Mouse (Mus musculus) thymus, adult 2 months (tissue): ENCODE measurements around the gene Nkx3-2. TPM values are rescaled to one million over a fixed set of nuclear protein-coding genes. Genes with fewer than 3 reads are reported as not detected.

Experiments
- DNase-seq: peaks from one replicate; pipeline ENCODE4 v3.0.0; 2021
- H3K27ac ChIP-seq: fragments of 200-500 bp; 2 replicates; pipeline ENCODE4 v1.5.1; 2012; ENCODE audit warnings: low read length, control low read depth; ENCODE audit not compliant: control insufficient read depth, insufficient read depth
- H3K27me3 ChIP-seq: fragments of 200-500 bp; 2 replicates; pipeline ENCODE4 v1.6.1; 2012; ENCODE audit warnings: mild to moderate bottlenecking, low read length, moderate library complexity, mixed read lengths; ENCODE audit not compliant: control insufficient read depth, insufficient read depth
- H3K36me3 ChIP-seq: fragments of 200-500 bp; 2 replicates; pipeline ENCODE4 v1.6.1; 2012; ENCODE audit warnings: mild to moderate bottlenecking, low read length, moderate library complexity; ENCODE audit not compliant: control insufficient read depth, insufficient read depth
- H3K4me1 ChIP-seq: fragments of 200-500 bp; replicated peaks from 2 replicates; pipeline ENCODE4 v1.6.1; 2012; ENCODE audit warnings: low read length; ENCODE audit not compliant: control insufficient read depth, insufficient read depth
- H3K4me3 ChIP-seq: fragments of 200-500 bp; 2 replicates; pipeline ENCODE4 v1.5.1; 2012; ENCODE audit warnings: mild to moderate bottlenecking, low read length, control low read depth, moderate library complexity; ENCODE audit not compliant: control insufficient read depth, insufficient read depth
- CTCF ChIP-seq: fragments of 200-500 bp; IDR thresholded peaks from 2 replicates; pipeline ENCODE4 v1.5.1; 2012; ENCODE audit warnings: mild to moderate bottlenecking, control low read depth, low read length, moderate library complexity, borderline replicate concordance; ENCODE audit not compliant: control insufficient read depth, poor library complexity, insufficient read depth; ENCODE audit errors: extremely low read depth
- POLR2A ChIP-seq: fragments of 200-500 bp; IDR thresholded peaks from 2 replicates; pipeline ENCODE4 v1.6.1; 2012; ENCODE audit warnings: mild to moderate bottlenecking, low read length, control low read depth, moderate library complexity; ENCODE audit not compliant: control insufficient read depth, poor library complexity, insufficient read depth; ENCODE audit errors: extremely low read depth
- WGBS: fragments of 180-500 bp; shearing (Covaris S2); methylation state at CpG from one replicate; pipeline ENCODE4 v1.1.7; 2018; 5-methylcytosine and 5-hydroxymethylcytosine counted together
- polyA plus RNA-seq: library from polyadenylated mRNA; depleted of rRNA; stranded (reverse); fragments of >200 nt; gene quantifications from 2 replicates; pipeline ENCODE4 v1.2.3, GENCODE M21; 2012

The Nkx3-2 gene
- polyA plus RNA-seq, 1 experiment, result not detected

DNA sequence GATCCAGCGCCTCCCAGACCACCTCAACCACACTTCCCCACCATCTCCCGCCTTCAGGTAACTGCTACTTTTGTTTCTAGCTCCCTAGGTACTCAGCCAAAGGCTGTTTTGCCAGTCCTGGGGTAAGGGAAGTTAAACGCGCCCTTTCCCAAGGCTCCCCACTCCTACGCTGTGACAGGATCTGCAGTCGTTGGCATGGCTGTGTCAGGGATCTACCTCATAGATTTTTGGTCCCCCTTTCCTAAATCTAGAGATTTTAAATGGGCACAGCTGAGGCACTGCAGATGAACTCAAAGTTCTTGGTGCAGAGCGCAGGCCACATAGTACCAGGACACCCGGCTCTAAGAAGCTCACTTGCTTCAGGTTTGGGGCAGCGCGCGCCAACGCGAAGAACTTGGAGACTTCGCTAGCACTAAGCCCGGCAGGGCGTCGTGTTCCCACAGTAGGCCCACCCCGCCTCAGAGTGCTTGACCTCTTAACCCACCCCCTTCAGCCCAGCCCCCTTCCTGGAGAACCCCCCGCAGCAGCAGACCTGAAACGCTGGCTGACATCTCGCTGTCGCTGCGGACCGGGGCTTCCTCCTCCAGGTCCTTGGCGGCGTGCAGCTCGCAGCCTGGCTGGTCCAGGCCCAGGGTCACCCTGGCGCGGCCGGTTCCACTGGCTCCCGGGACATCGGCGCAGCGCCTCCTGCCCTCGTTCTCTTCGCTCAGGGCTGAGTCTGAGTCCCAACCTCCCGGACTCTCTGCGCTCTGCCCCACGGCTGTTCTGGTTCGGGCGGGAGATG is 1.2 kb downstream of the Nkx3-2 start:
- no peak for DNase-seq
- no peak overlapping the region for H3K4me3 ChIP-seq
- H3K27ac ChIP-seq, result no peak overlapping the region
- H3K4me1 ChIP-seq, result peaks cover 4% of the 10 kb centered on the region; the same call in 1 of the 2 replicates
- WGBS, result 7% methylated on average over 41 of the region's 41 CpGs
- TF ChIP-seq POLR2A (no peak), CTCF (no peak)
- H3K36me3 ChIP-seq, result no peaks in the 10 kb centered on the region
- H3K27me3 ChIP-seq, result peaks cover 32% of the 10 kb centered on the region

- Histone ChIP-seq H3K27ac (no peak overlapping the region), H3K4me1 (peaks cover 4% of the 10 kb centered on the region; the same call in 1 of the 2 replicates), H3K36me3 (no peaks in the 10 kb centered on the region), H3K4me3 (no peak overlapping the region; the same call in 1 of the 2 replicates), H3K27me3 (peaks cover 30% of the 10 kb centered on the region)
- no peak for TF ChIP-seq POLR2A
- TF ChIP-seq CTCF, result no peak
- no peak for DNase-seq
- 4% methylated on average over 27 of the region's 27 CpGs for WGBS
Observed at GRCm38 (mm10) chr5:41762141-41762946, 2.0 kb downstream of the Nkx3-2 start.

GRCm38 (mm10) chr5:41761509-41762140 is 2.7 kb downstream of the Nkx3-2 start:
- H3K4me1 ChIP-seq, result peaks cover 4% of the 10 kb centered on the region; the same call in 1 of the 2 replicates
- H3K4me3 ChIP-seq, result no peak overlapping the region; the same call in 1 of the 2 replicates
- H3K27me3 ChIP-seq, result peaks cover 25% of the 10 kb centered on the region
- whole genome bisulfite sequencing, result 3% methylated on average over 56 of the region's 56 CpGs
- no peak for TF ChIP-seq CTCF
- TF ChIP-seq POLR2A, result no peak
- H3K27ac ChIP-seq, result no peak overlapping the region
- no peaks in the 10 kb centered on the region for H3K36me3 ChIP-seq
- DNase-seq, result no peak

DNA sequence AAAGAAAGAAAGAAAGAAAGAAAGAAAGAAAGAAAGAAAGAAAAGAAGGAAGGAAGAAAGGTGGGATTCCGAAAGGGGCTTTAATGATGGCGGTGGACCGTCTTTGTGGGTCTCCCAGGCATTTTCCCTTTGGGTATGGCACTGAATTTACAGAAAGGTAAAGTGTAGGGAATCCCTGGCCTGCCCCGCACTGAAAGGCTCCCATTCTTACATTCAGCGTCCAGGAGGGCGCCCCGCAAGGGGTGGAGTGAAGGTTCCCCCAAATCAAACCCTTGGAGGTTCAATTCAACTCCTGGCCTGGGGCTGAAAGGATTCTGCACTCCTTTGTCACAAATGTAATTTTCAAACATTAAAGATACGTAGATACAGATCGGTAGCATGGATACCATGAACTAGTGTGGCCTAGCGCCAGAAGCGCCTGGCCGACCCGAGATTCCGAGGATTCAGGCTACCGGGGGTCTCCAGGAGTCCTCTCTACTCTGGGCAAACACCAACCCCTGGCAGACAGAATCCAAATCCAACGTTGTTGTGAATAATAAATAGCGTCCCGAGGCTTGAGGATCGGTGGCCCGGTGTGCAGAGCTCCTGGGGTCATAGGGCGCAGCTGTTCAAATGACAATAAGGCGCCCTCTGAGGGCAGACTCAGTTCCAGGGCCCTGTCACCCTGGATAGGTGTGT is 3.3 kb downstream of the Nkx3-2 start:
- 18% methylated on average over 22 of the region's 22 CpGs for WGBS
- Histone ChIP-seq H3K27ac (no peak overlapping the region), H3K4me3 (no peak overlapping the region)

DNA sequence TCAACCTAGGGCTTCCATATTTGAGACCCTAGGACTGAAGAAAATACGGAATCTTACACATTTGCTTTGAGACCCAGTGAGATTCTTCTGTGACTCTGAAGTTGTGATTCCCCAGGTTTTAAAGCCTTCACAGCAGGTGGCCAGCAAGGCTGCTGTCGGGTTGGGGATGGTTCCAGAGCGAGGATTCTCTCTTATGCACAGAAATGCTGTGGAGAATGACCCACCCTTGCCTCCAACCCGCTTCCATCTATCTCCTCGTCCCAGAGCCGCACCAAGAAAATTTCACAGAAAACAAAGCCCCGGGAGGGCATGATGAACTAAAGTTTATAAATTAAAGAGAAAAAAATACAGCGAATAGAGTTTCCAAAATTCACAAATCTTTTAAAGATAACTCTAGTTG is 4.2 kb downstream of the Nkx3-2 start:
- peaks cover 25% of the 10 kb centered on the region for H3K27me3 ChIP-seq
- 19% methylated on average over 8 of the region's 8 CpGs for WGBS
- peaks cover 4% of the 10 kb centered on the region; the same call in 1 of the 2 replicates for H3K4me1 ChIP-seq
- H3K27ac ChIP-seq, result no peak overlapping the region
- no peak overlapping the region for H3K4me3 ChIP-seq
- H3K36me3 ChIP-seq, result no peaks in the 10 kb centered on the region
- no peak for DNase-seq
- TF ChIP-seq CTCF (no peak), POLR2A (no peak)

More for the DNA sequence above, 3.3 kb downstream of the Nkx3-2 start:
- peaks cover 24% of the 10 kb centered on the region for H3K27me3 ChIP-seq
- TF ChIP-seq CTCF (no peak), POLR2A (no peak)
- H3K4me1 ChIP-seq, result peaks cover 4% of the 10 kb centered on the region; the same call in 1 of the 2 replicates
- no peaks in the 10 kb centered on the region for H3K36me3 ChIP-seq
- DNase-seq, result no peak
